Mouse (Mus musculus) embryonic facial prominence, embryonic 14.5 days (tissue): ENCODE results near the gene Tceal1. TPM values are rescaled to one million over a fixed set of nuclear protein-coding genes. Genes with fewer than 3 reads are reported as not detected.
"Not testable (repeated sequence)": the region's sequence is repeated elsewhere in the genome, so short reads cannot be mapped to it uniquely, and the experiment has no call there.

ENCODE experiments used
- ATAC-seq: fragments of 200-750 bp; cut with Nextera tagmentation; 2 replicates; pipeline ENCODE4 v1.8.0; 2017; ENCODE audit warnings: low read depth, moderate number of reproducible peaks, moderate TSS enrichment
- DNase-seq: peaks from one replicate; pipeline ENCODE4 v3.0.0-alpha.2; 2015; ENCODE audit warnings: low spot score
- H3K27ac ChIP-seq: fragments of 300-500 bp; sonication (generic); replicated peaks from 2 replicates; pipeline ENCODE4 v1.5.1; 2014; ENCODE audit warnings: low read depth, mild to moderate bottlenecking, low read length, moderate library complexity
- H3K27me3 ChIP-seq: fragments of 300-500 bp; sonication (generic); replicated peaks from 2 replicates; pipeline ENCODE4 v1.6.1; 2014; ENCODE audit warnings: low read length; ENCODE audit not compliant: control insufficient read depth, insufficient read depth
- H3K36me3 ChIP-seq: fragments of 300-500 bp; sonication (generic); 2 replicates; pipeline ENCODE4 v1.6.1; 2014; ENCODE audit warnings: low read length, mixed read lengths; ENCODE audit not compliant: control insufficient read depth, insufficient read depth
- H3K4me1 ChIP-seq: fragments of 300-500 bp; sonication (generic); 2 replicates; pipeline ENCODE4 v1.6.1; 2014; ENCODE audit warnings: antibody characterized with exemption, low read length; ENCODE audit not compliant: control insufficient read depth, insufficient read depth
- H3K4me2 ChIP-seq: fragments of 300-500 bp; sonication (generic); 2 replicates; pipeline ENCODE4 v1.6.1; 2014; ENCODE audit warnings: low read depth, mild to moderate bottlenecking, low read length, moderate library complexity, mixed read lengths
- H3K4me3 ChIP-seq: fragments of 300-500 bp; sonication (generic); 2 replicates; pipeline ENCODE4 v1.5.1; 2014; ENCODE audit warnings: low read depth, mild to moderate bottlenecking, low read length
- H3K9ac ChIP-seq: fragments of 300-500 bp; sonication (generic); 2 replicates; pipeline ENCODE4 v1.6.1; 2014; ENCODE audit warnings: low read depth, mild to moderate bottlenecking, low read length, moderate library complexity, mixed read lengths
- H3K9me3 ChIP-seq: fragments of 300-500 bp; sonication (generic); 2 replicates; pipeline ENCODE4 v1.6.1; 2016; ENCODE audit warnings: low read length; ENCODE audit not compliant: control insufficient read depth
- WGBS: fragments of 180-500 bp; shearing (Covaris S2); extraction: QIAGEN DNeasy Blood & Tissue Kit; methylation state at CpG from one replicate; pipeline ENCODE4 v1.1.7; 2014; 5-methylcytosine and 5-hydroxymethylcytosine counted together
- polyA plus RNA-seq: library from polyadenylated mRNA; unstranded; fragments of >200 nt; fragmentation: Nextera tagmentation; extraction: Ambion mirVana; gene quantifications from 2 replicates; pipeline ENCODE4 v1.2.1, GENCODE M21; 2014

Gene Tceal1
- 16.4 and 17.4 TPM in 2 replicates for polyA plus RNA-seq

DNA sequence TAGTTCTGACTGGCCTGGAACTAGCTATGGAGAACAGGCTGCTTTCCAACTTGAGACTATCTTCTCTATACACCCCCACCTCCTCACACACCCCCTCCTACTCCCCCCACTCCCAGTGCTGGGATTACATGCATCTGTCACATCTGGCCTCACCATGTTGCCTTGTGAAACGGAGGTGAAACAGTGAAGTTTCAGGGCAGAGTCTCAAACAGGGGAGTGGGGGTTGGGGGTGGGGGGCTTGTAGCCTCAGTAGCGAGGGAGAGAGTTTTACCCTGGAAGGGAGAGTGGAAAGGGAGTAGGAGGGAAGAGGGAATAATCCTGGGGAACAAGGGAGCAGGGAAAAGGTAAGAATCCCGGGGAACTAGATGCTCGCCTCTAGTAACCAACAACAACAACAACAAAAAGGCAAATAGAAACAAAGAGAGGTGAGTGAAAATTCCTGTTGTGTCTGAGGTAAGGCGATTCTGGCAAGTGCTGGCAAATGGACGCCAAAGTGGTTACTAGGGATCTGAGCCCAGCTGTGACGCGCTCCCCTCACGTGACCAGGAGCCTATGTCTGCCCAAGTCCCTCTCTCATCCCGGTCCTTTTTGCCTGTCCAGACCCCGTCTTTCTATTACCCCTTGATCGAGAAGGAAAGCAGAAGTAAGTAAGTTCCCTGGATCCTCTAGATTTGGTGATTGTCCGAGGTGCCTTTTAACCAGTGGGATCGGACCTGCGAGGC lies at the start of gene Tceal1:
Gene Tceal1 (plus strand): TSS at position 537 of the 722 bp plus-strand sequence.
- Histone ChIP-seq H3K9ac (peak within 1 kb of the TSS; percentile 76), H3K27ac (peak within 1 kb of the TSS; percentile 91), H3K27me3 (peaks cover 3% of the 10 kb centered on the region), H3K4me2 (peak within 1 kb of the TSS; percentile 58), H3K4me3 (peak within 1 kb of the TSS; percentile 51), H3K9me3 (no peaks in the 10 kb centered on the region), H3K4me1 (no peaks in the 10 kb centered on the region), H3K36me3 (no peaks in the 10 kb centered on the region)
- DNase-seq, result peak; percentile 86
- peak; percentile 93 for ATAC-seq
- WGBS, result 17% methylated on average over 14 of the region's 15 CpGs

DNA sequence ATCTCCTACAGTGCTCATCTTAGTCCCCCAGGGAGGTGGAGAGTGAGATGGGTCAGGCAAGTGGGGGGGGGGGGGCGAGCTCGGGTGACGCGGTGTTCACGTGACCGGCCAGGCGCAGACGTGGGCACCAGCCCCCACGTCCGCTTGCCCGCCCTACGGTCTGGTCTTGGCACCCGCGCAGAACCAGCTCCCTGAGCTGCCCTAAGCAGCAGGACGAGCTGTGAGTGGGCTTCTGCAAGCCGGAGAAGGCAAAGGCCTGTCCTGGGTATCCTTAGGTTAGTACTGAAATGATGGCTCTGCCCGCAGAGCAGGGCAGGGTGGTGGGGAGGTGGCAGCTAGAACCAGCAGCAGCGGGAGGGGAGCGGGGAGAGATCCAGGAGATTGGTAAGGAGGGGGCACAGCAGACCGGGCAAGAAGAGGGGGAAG lies 41.5 kb upstream of the Tceal1 start:
- Histone ChIP-seq H3K27ac (no peak overlapping the region), H3K36me3 (no peaks in the 10 kb centered on the region), H3K4me1 (no peaks in the 10 kb centered on the region), H3K4me2 (peak overlapping the region; percentile 62), H3K9ac (peak overlapping the region; percentile 66), H3K27me3 (no peaks in the 10 kb centered on the region; the same call in 1 of the 2 replicates), H3K4me3 (peak overlapping the region; percentile 47), H3K9me3 (no peaks in the 10 kb centered on the region)
- peak; percentile 14 for DNase-seq
- WGBS, result 28% methylated on average over 11 of the region's 20 CpGs
- peak; percentile 60 for ATAC-seq

DNA sequence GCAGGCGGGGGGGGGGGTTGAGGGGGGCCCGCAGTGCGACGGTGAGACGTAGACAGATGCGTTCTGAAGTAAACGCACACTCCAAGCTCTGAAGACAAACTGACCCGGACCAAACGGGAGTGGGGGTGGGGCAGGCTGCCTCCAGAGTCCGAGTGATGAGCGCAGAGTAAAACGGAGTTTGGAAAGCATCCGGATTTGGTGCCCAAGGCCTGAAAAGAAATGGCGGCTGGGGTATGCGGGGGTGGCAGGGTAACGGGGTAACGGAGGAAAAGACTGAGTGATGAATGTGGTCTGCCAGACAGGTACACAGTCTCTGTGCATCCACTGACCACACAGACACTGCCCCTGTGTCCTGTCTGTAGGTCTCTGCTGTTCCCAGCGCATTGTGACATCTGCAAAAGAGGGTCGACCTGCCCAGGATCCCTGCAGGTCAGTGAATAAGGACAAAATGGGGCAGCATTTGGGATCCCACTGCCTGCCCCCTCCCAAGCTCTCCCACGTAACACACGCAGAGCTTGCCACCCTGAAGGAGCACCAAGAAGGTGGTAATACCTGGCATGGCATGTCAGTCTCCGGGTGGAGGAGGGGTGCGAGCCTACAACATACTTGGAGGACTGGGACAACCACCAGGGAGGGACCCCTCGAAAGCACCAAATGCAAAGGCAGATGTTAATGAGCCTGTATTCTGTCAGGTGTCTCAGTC lies 40.9 kb upstream of the Tceal1 start:
- Histone ChIP-seq H3K4me3 (peak overlapping the region; percentile 47), H3K9ac (peak overlapping the region; percentile 66), H3K4me2 (peak overlapping the region; percentile 62)
- DNase-seq (peak; percentile 4), ATAC-seq (peak; percentile 33)
- not testable (repeated sequence) for H3K36me3 ChIP-seq, H3K27ac ChIP-seq, H3K27me3 ChIP-seq, H3K4me1 ChIP-seq, H3K9me3 ChIP-seq
- 35% methylated on average over 21 of the region's 24 CpGs for WGBS

DNA sequence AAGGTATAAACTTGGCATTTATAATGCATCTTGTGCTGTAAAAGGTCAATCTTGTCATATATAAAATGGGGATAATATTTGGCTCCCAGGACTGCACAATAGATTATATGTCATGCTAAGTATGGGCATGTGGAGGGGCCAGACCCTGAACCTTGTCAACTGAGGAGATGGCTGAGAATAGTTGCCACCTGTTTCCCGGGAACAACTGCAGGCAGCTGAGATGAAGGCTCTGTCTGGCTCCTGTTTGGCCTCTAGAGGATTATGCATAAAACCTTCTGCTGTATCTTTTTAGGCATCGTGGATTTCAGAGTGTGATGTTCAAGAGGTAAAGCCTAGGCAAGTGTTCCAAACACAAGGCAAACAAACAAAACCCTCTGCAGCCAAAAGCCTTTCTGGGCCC lies 39.0 kb upstream of the Tceal1 start:
- WGBS, result 53% methylated on average over 2 of the region's 2 CpGs

DNA sequence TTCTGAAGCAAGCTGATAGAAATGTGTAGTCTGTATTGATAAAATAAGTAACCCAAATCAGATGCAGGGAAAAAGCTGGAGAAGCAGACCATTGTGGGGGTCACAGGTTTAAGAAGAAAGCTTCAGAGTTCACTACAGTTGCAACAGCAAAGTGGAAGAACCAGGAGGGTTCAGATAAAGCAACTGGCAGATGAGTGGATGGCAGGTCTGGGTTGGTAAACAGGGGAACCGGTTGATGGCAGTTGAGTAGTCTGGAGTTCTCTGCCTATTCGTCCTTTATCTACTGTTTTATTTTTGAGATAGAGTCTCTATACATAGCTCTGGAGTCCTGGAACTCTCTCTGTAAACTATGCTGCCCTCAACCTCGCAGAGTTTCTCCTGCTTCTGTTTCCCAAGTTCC lies 26.8 kb upstream of the Tceal1 start:
- ATAC-seq (no peak), DNase-seq (no peak)
- Histone ChIP-seq H3K36me3 (no peaks in the 10 kb centered on the region), H3K4me2 (no peak overlapping the region), H3K27ac (no peak overlapping the region), H3K27me3 (no peaks in the 10 kb centered on the region), H3K4me3 (no peak overlapping the region), H3K4me1 (no peaks in the 10 kb centered on the region), H3K9me3 (no peaks in the 10 kb centered on the region), H3K9ac (no peak overlapping the region)
- 62% methylated on average over 3 of the region's 3 CpGs for WGBS

More for the DNA sequence above, 39.0 kb upstream of the Tceal1 start:
- DNase-seq, result peak; percentile 5
- H3K9me3 ChIP-seq, result no peaks in the 10 kb centered on the region
- H3K4me1 ChIP-seq, result no peaks in the 10 kb centered on the region
- ATAC-seq, result no peak
- H3K4me3 ChIP-seq, result no peak overlapping the region
- H3K36me3 ChIP-seq, result no peaks in the 10 kb centered on the region
- no peak overlapping the region for H3K27ac ChIP-seq
- no peak overlapping the region for H3K9ac ChIP-seq
- H3K4me2 ChIP-seq, result no peak overlapping the region
- no peaks in the 10 kb centered on the region; the same call in 1 of the 2 replicates for H3K27me3 ChIP-seq

DNA sequence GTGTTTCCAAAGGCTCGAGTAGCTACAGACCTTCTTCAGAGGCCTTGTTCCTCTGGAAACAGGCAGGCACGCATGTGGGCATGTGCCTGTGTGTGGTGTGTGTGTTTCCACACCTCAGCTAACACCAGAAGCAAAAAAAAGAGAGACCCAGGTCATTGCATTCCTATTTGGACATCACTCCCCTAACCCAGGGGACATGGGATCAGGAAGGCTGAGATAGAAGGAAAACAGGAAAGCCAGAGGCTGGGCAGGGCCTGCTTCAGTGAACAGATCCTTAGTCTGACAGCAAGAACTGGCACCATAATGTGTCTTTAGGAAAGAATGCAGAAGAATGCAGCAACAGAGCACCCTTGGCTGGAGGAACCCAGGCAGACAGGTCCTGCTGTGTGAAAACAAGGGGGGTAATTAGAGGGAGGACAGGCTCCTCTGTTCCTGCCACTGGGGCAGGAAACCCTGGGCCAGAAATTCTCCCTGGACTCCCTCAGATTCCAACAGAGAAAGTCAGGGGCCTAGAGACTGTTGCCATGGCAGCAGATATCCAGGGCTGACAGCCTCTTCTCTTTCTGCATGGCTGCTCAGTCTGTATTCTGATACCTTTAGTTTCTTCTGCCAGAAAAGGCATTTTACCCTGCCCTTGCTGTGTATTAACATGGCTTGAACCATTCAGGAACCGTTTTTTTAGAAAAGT lies 16.0 kb upstream of the Tceal1 start:
- not testable (repeated sequence) for H3K9me3 ChIP-seq, H3K27ac ChIP-seq, H3K4me2 ChIP-seq, DNase-seq, H3K9ac ChIP-seq, H3K36me3 ChIP-seq, H3K4me3 ChIP-seq, H3K27me3 ChIP-seq, H3K4me1 ChIP-seq
- 53% methylated on average over 3 of the region's 3 CpGs for WGBS
- ATAC-seq, result peak; percentile 77

DNA sequence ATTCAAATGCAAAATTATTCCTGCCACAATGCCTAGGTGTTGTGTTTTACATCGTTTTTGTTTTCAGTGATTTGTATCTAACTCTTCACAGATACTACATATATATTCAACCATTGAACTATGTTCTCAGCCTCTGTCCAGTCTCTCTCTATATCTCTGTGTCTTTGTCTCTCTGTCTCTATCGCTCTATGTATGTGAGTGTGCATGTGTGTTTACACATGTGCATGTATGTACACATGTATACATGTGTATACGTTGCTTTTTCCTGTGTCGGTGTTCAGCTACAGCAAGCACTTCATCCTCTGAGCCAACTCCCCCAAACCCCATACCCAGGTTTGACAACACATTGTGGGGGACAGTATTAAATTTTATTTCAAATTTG lies 15.5 kb upstream of the Tceal1 start:
- H3K4me2 ChIP-seq, result no peak overlapping the region
- no peak for ATAC-seq
- no peaks in the 10 kb centered on the region for H3K36me3 ChIP-seq
- DNase-seq, result no peak
- H3K9me3 ChIP-seq, result no peaks in the 10 kb centered on the region
- H3K4me1 ChIP-seq, result no peaks in the 10 kb centered on the region
- H3K27ac ChIP-seq, result no peak overlapping the region
- no peaks in the 10 kb centered on the region for H3K27me3 ChIP-seq
- H3K4me3 ChIP-seq, result no peak overlapping the region
- WGBS, result 85% methylated on average over 4 of the region's 4 CpGs
- H3K9ac ChIP-seq, result no peak overlapping the region

DNA sequence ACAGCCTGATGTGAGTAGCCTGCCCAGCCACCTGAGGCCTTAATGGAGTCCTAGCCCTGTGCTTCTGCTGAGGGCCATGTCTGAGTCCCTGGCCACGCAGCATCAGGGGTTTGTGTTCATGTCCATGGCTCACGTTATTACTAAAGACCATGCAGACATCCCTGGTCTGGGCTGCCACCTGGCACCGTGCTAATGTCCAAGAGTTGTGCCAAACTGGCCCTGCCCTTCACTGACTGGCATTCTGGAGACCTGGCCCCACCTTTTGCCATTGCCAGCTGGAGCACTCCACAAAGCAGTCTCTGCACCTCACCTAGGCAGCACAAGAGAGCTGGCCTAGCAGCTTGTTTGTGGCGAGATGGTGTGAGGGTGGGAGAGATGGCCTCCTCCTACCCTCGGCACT lies 14.6 kb upstream of the Tceal1 start:
- no peak for DNase-seq
- no peak for ATAC-seq
- Histone ChIP-seq H3K27me3 (no peaks in the 10 kb centered on the region), H3K4me1 (no peaks in the 10 kb centered on the region), H3K27ac (no peak overlapping the region), H3K9me3 (no peaks in the 10 kb centered on the region), H3K9ac (no peak overlapping the region), H3K4me3 (no peak overlapping the region), H3K4me2 (no peak overlapping the region), H3K36me3 (no peaks in the 10 kb centered on the region)
- 92% methylated on average over 2 of the region's 5 CpGs for WGBS
